In genomic region chr19:42272003-42272963, GRCm38 (mm10) we compare ENCODE assay signal across 8 mouse cellular contexts. TPM values are rescaled to one million over a fixed set of nuclear protein-coding genes. Genes with fewer than 3 reads are reported as not detected.
DNase-seq lines count a peak whose midpoint lies in the region; ATAC-seq and TF ChIP-seq lines count a peak whose summit lies in the region.

No protein-coding gene starts in this region.

- H3K36me3 ChIP-seq in C2C12 (ENCODE audit: control insufficient read depth, insufficient read depth) = no peaks in the 10 kb centered on the region
- no peaks in the 10 kb centered on the region for H3K36me3 ChIP-seq in lung, postnatal 0 days (ENCODE audit: insufficient read depth, low read length)

- ATAC-seq in lung, postnatal 0 days = no peak

- H3K9me3 ChIP-seq in lung, postnatal 0 days (ENCODE audit: low read length) = no peaks in the 10 kb centered on the region

- peaks cover 31% of the 10 kb centered on the region for H3K27me3 ChIP-seq in C2C12 (ENCODE audit: control insufficient read depth, insufficient read depth, insufficient read length)
- no peaks in the 10 kb centered on the region for H3K27me3 ChIP-seq in lung, postnatal 0 days (replicated peaks; ENCODE audit: insufficient read depth, low read length)

- no peaks in the 10 kb centered on the region for H3K4me1 ChIP-seq in cortical plate, adult 2 months (ENCODE audit: control insufficient read depth, insufficient read depth, low read length)
- no peaks in the 10 kb centered on the region for H3K4me1 ChIP-seq in lung, postnatal 0 days (ENCODE audit: insufficient read depth, low read depth, low read length)

- H3K9ac ChIP-seq in lung, postnatal 0 days (replicated peaks; ENCODE audit: low read depth) = no peak overlapping the region

- H3K4me2 ChIP-seq in lung, postnatal 0 days (replicated peaks; ENCODE audit: low read depth, low read length) = no peak overlapping the region

- no peak for TF ChIP-seq POLR2A in cortical plate, adult 2 months (IDR thresholded peaks at IDR 0.05; ENCODE audit: extremely low read depth, insufficient read depth, low read length)

- no peaks in the 10 kb centered on the region for H3K79me3 ChIP-seq in C2C12 (ENCODE audit: low read depth)

- WGBS in large intestine, adult 2 months = 41% methylated on average over 14 of the region's 14 CpGs
- 37% methylated on average over 14 of the region's 14 CpGs for WGBS in lung, postnatal 0 days

- H3K79me2 ChIP-seq in C2C12 (ENCODE audit: control insufficient read depth, insufficient read depth) = no peaks in the 10 kb centered on the region

- H3ac ChIP-seq in C2C12 (ENCODE audit: control insufficient read depth, insufficient read length, low read depth) = no peak overlapping the region

- no peak overlapping the region for H3K27ac ChIP-seq in cortical plate, adult 2 months (ENCODE audit: insufficient read depth, low read length)
- H3K27ac ChIP-seq in lung, postnatal 0 days (ENCODE audit: low read length) = no peak overlapping the region

- H3K4me3 ChIP-seq in C2C12 (ENCODE audit: insufficient read depth, poor library complexity, severe bottlenecking) = no peak overlapping the region
- H3K4me3 ChIP-seq in cortical plate, adult 2 months (ENCODE audit: insufficient read depth, low read length) = no peak overlapping the region
- H3K4me3 ChIP-seq in lung, postnatal 0 days (ENCODE audit: low read depth, low read length) = no peak overlapping the region

- peak; percentile 67 for TF ChIP-seq CTCF in C2C12 (IDR thresholded peaks at IDR 0.05; ENCODE audit: control insufficient read depth, insufficient read depth, insufficient read length)
- TF ChIP-seq CTCF in cortical plate, adult 2 months (IDR thresholded peaks at IDR 0.05; ENCODE audit: extremely low read depth, insufficient read depth, low read length) = peak; percentile 97
- peak; percentile 91 for TF ChIP-seq CTCF in lung, postnatal 0 days (IDR thresholded peaks at IDR 0.05)

- no peak for TF ChIP-seq EP300 in lung, postnatal 0 days (IDR thresholded peaks at IDR 0.05)

- DNase-seq in adrenal gland, adult (ENCODE audit: inconsistent age in 2 of 2, low spot score in 1 of 2) = peak; percentile 75 to 94
- DNase-seq in gastrocnemius, postnatal 10 days = peak; percentile 80
- DNase-seq in large intestine, adult 2 months (ENCODE audit: low read depth, low spot score) = peak; percentile 50
- DNase-seq in lung, postnatal 0 days (ENCODE audit: low spot score) = peak; percentile 67
- DNase-seq in retina, postnatal 7 days (ENCODE audit: low read depth, low spot score) = peak; percentile 74
- DNase-seq in urinary bladder, adult 2 months (ENCODE audit: low spot score) = peak; percentile 58

TF ChIP-seq in C2C12, 6 proteins besides CTCF, POLR2A, EP300 and RAD21:
- no peak for TF ChIP-seq CEBPB (IDR thresholded peaks at IDR 0.05; ENCODE audit: low read depth)
- no peak for TF ChIP-seq MAX (IDR thresholded peaks at IDR 0.05)
- no peak for TF ChIP-seq FOSL1 (IDR thresholded peaks at IDR 0.05; ENCODE audit: insufficient read depth, low read length, poor library complexity, severe bottlenecking)
- no peak for TF ChIP-seq MYOG (IDR thresholded peaks at IDR 0.05; ENCODE audit: control insufficient read depth, extremely low read depth, insufficient read length)
- no peak for TF ChIP-seq MYOD1 (IDR thresholded peaks at IDR 0.05; ENCODE audit: control insufficient read depth, insufficient read length, low read depth)
- TF ChIP-seq USF1 (IDR thresholded peaks at IDR 0.05; ENCODE audit: low read depth) = no peak

RNA-seq across cellular contexts. Expression of gene Golga7b, which starts 24.9 kb away (rescaled TPM):
- polyA plus RNA-seq in C2C12 (2012; fragmentation: generic; extraction: Trizol) = 0.04 TPM
- 115 and 123 TPM in 2 replicates for polyA plus RNA-seq in cortical plate, adult 2 months (2012; rRNA removed)
- total RNA-seq in gastrocnemius, postnatal 10 days (2021) = 1 to 10 TPM; 3.2 to 5.5 TPM
- polyA plus RNA-seq in large intestine, adult 2 months (2012; rRNA removed) = 0.76 and 1.0 TPM in 2 replicates
- 0.06 TPM in 1 of 2 replicates, not detected in the other for polyA plus RNA-seq in lung, postnatal 0 days (2015; fragmentation: Nextera tagmentation; extraction: Ambion mirVana)
- polyA plus RNA-seq in urinary bladder, adult 2 months (2012; rRNA removed) = 0.10 TPM in 2 replicates

Comparison
In these comparisons a context has a peak if more than half of its experiments do, and no peak if none do; other contexts are left out.
1. RNA of gene Golga7b, which starts 24.9 kb away (polyA plus RNA-seq): 115 to 123 TPM in cortical plate, adult 2 months; 0.76 to 1.0 TPM in large intestine, adult 2 months, 0.10 TPM in urinary bladder, adult 2 months, 0.04 TPM in C2C12 (single experiment) and 0.06 TPM in lung, postnatal 0 days; every median in the first group is over 10 times any median in the second.
2. Peak in every context shown above with its lines, with median percentiles within 50 percentile points of each other: CTCF ChIP-seq and DNase-seq.